Mouse (Mus musculus): ENCODE measurements around the gene Zfp146. TPM values are rescaled to one million over a fixed set of nuclear protein-coding genes. Genes with fewer than 3 reads are reported as not detected.

Gene Zfp146
- total and polyA plus RNA-seq, 2 experiments from 2014 or later: 8.7 to 87.3 TPM

- Histone ChIP-seq H3K9ac (no peak overlapping the region), H3K27me3 (ENCODE audit: insufficient read depth, low read length) (no peaks in the 10 kb centered on the region), H3K9me3 (ENCODE audit: low read length) (peaks cover 37% of the 10 kb centered on the region), H3K36me3 (ENCODE audit: insufficient read depth) (peaks cover 32% of the 10 kb centered on the region), H3K4me1 (ENCODE audit: insufficient read depth) (no peaks in the 10 kb centered on the region), H3K27ac (ENCODE audit: low read depth, low read length) (no peak overlapping the region), H3K4me3 (ENCODE audit: low read depth, low read length) (no peak overlapping the region), H3K4me2 (ENCODE audit: low read depth) (no peak overlapping the region)
- DNase-seq (no peak), ATAC-seq (no peak)
- WGBS: 98% methylated on average over 3 of the region's 3 CpGs
- no peak for TF ChIP-seq CTCF (IDR thresholded peaks at IDR 0.05; ENCODE audit: low read depth)
These were observed 14.0 kb downstream of the Zfp146 start for GRCm38 (mm10) chr7:30155507-30155906.

DNA sequence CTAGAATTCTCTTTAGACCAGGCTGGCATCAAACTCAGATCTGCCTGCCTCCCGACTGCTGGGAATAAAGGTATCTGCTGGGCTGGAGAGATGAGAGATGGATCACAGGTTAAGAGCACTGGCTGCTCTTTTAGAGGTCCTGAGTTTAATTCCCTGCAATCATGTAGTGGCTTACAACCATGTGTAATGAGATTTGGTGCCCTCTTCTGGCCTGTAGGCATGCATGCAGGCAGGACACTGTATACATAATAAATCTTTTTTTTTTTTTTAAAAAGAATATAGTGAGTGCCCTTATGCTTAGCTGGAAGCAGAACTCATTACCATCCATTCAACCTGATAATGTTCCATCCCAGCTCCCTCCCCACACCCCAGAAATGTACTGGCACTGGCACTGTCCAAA, 15.5 kb downstream of the Zfp146 start:
- ATAC-seq (no peak), DNase-seq (no peak)
- no peak overlapping the region for H3K4me2 ChIP-seq (ENCODE audit: low read depth)
- WGBS: 100% methylated on average over 1 of the region's 1 CpGs
- peaks cover 20% of the 10 kb centered on the region for H3K36me3 ChIP-seq (ENCODE audit: insufficient read depth)
- no peaks in the 10 kb centered on the region for H3K27me3 ChIP-seq (ENCODE audit: insufficient read depth, low read length)
- no peak overlapping the region for H3K9ac ChIP-seq
- no peaks in the 10 kb centered on the region for H3K4me1 ChIP-seq (ENCODE audit: insufficient read depth)
- no peak overlapping the region for H3K27ac ChIP-seq (ENCODE audit: low read depth, low read length)
- TF ChIP-seq CTCF (IDR thresholded peaks at IDR 0.05; ENCODE audit: low read depth): no peak
- peaks cover 50% of the 10 kb centered on the region for H3K9me3 ChIP-seq (ENCODE audit: low read length)
- H3K4me3 ChIP-seq (ENCODE audit: low read depth, low read length): no peak overlapping the region

GRCm38 (mm10) chr7:30147011-30147410, 22.5 kb downstream of the Zfp146 start:
- Histone ChIP-seq H3K4me1 (ENCODE audit: insufficient read depth) (no peaks in the 10 kb centered on the region; the same call in 1 of the 2 replicates), H3K9me3 (ENCODE audit: low read length) (peaks cover 23% of the 10 kb centered on the region), H3K4me2 (ENCODE audit: low read depth) (no peak overlapping the region), H3K27me3 (ENCODE audit: insufficient read depth, low read length) (no peaks in the 10 kb centered on the region), H3K9ac (no peak overlapping the region), H3K27ac (ENCODE audit: low read depth, low read length) (no peak overlapping the region), H3K36me3 (ENCODE audit: insufficient read depth) (no peaks in the 10 kb centered on the region; the same call in 1 of the 2 replicates), H3K4me3 (ENCODE audit: low read depth, low read length) (no peak overlapping the region)
- DNase-seq (no peak), ATAC-seq (no peak)
- no peak for TF ChIP-seq CTCF (IDR thresholded peaks at IDR 0.05; ENCODE audit: low read depth)
- WGBS: 95% methylated on average over 5 of the region's 5 CpGs

DNA sequence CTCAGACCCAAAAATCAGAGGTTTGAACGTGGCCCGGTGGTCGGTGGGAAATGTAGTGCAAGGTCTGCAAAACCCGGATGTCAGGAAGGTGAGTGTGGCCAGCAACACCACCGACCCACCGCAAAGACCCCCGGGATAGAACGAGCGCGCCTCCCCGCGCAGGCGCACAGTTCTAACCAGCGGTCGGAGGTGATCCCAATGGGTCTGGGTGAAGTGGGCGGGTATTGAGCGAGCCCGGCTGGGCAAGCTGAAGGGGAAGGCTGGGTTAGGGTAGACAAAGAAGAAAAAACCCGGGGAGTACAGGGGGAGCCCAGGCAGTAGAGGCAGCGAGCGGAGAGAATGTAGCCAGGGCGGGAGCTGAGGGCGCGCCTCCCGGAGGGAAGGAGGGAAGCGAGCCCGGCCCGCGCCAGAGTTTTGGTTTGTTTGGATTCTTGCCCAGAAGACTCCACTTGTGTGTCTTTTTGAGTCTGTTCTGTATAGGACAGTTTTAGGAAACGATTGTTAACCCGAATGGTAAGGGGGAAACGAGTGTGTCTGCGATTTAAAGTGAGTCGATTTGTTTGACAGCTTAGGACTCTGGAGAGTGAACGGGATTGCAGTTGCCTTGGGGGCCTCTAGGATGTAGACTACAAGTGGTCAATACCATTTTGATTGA, 25.9 kb downstream of the Zfp146 start:
- H3K27ac ChIP-seq (ENCODE audit: low read depth, low read length): peak overlapping the region; percentile 70
- peak overlapping the region; percentile 60 for H3K9ac ChIP-seq
- H3K9me3 ChIP-seq (ENCODE audit: low read length): no peaks in the 10 kb centered on the region
- H3K4me1 ChIP-seq (ENCODE audit: insufficient read depth): no peaks in the 10 kb centered on the region; the same call in 1 of the 2 replicates
- peak overlapping the region; percentile 57 for H3K4me2 ChIP-seq (ENCODE audit: low read depth)
- peak; percentile 89 for DNase-seq
- TF ChIP-seq CTCF (IDR thresholded peaks at IDR 0.05; ENCODE audit: low read depth): 0 out of 2 replicates have a peak, but pooled peaks have one; percentile 14
- no peaks in the 10 kb centered on the region for H3K27me3 ChIP-seq (ENCODE audit: insufficient read depth, low read length)
- peak; percentile 96 for ATAC-seq
- H3K36me3 ChIP-seq (ENCODE audit: insufficient read depth): peaks cover 2% of the 10 kb centered on the region; the same call in 1 of the 2 replicates
- 3% methylated on average over 35 of the region's 35 CpGs for WGBS
- H3K4me3 ChIP-seq (ENCODE audit: low read depth, low read length): peak overlapping the region; percentile 57

GRCm38 (mm10) chr7:30143170-30143554, 26.4 kb downstream of the Zfp146 start:
- no peak for DNase-seq
- H3K4me1 ChIP-seq (ENCODE audit: insufficient read depth): no peaks in the 10 kb centered on the region; the same call in 1 of the 2 replicates
- TF ChIP-seq CTCF (IDR thresholded peaks at IDR 0.05; ENCODE audit: low read depth): no peak

DNA sequence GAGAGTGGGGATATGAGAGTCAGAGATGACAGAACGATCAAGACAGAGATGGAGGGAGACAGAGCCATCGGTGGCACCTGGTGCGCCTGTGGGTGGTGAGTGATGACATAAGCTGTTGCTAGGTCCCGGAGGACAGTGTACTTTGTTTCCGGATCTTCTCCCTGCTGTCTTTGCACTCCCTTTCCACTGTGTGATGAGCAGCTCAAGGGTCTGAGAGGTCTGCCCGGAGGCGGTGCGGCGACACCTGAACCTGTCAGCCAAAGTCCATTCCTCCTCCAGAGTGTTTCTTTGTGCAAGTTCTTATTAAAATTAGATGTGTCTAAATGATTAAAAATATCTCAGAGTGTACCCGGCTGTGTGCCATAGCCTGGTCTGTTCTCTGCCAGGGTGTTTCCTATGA, 32.7 kb downstream of the Zfp146 start:
- no peaks in the 10 kb centered on the region for H3K27me3 ChIP-seq (ENCODE audit: insufficient read depth, low read length)
- WGBS: 91% methylated on average over 10 of the region's 10 CpGs
- DNase-seq (no peak), ATAC-seq (no peak)
- no peak overlapping the region for H3K4me2 ChIP-seq (ENCODE audit: low read depth)
- no peak for TF ChIP-seq CTCF (IDR thresholded peaks at IDR 0.05; ENCODE audit: low read depth)
- no peaks in the 10 kb centered on the region for H3K9me3 ChIP-seq (ENCODE audit: low read length)
- no peak overlapping the region for H3K9ac ChIP-seq
- peaks cover 52% of the 10 kb centered on the region for H3K36me3 ChIP-seq (ENCODE audit: insufficient read depth)
- no peak overlapping the region for H3K4me3 ChIP-seq (ENCODE audit: low read depth, low read length)
- no peaks in the 10 kb centered on the region for H3K4me1 ChIP-seq (ENCODE audit: insufficient read depth)
- H3K27ac ChIP-seq (ENCODE audit: low read depth, low read length): no peak overlapping the region

More at GRCm38 (mm10) chr7:30143170-30143554, 26.4 kb downstream of the Zfp146 start:
- Histone ChIP-seq H3K36me3 (ENCODE audit: insufficient read depth) (peaks cover 2% of the 10 kb centered on the region; the same call in 1 of the 2 replicates), H3K27me3 (ENCODE audit: insufficient read depth, low read length) (no peaks in the 10 kb centered on the region), H3K27ac (ENCODE audit: low read depth, low read length) (peak overlapping the region; percentile 70), H3K4me2 (ENCODE audit: low read depth) (peak overlapping the region; percentile 57), H3K4me3 (ENCODE audit: low read depth, low read length) (peak overlapping the region; percentile 57), H3K9me3 (ENCODE audit: low read length) (no peaks in the 10 kb centered on the region), H3K9ac (peak overlapping the region; percentile 60)
- ATAC-seq: peak; percentile 34
- WGBS: 16% methylated on average over 8 of the region's 8 CpGs

DNA sequence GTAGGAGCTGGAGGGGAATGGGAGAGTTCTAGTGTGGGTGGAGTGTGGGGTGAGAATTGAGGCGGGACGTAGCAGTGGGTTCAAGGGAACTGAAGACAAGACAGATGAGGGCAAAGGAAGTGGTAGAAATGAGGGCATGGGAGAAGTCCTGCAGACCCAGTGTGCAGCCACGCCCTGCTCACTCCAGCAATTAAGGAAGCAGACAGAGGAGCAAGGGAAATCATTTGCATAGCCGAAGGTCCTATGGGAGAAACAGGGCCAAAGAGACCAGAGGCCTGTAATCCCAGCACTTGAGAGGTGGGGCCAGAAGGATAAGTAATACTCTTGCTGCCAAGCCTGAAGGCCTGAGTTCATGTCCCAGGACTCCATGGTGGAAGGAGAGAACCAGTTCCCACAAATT, 37.2 kb downstream of the Zfp146 start:
- no peaks in the 10 kb centered on the region for H3K27me3 ChIP-seq (ENCODE audit: insufficient read depth, low read length)
- WGBS: 97% methylated on average over 4 of the region's 4 CpGs
- H3K4me1 ChIP-seq (ENCODE audit: insufficient read depth): no peaks in the 10 kb centered on the region
- no peak overlapping the region for H3K4me2 ChIP-seq (ENCODE audit: low read depth)
- ATAC-seq (no peak), DNase-seq (no peak)
- TF ChIP-seq CTCF (IDR thresholded peaks at IDR 0.05; ENCODE audit: low read depth): no peak
- peaks cover 82% of the 10 kb centered on the region for H3K36me3 ChIP-seq (ENCODE audit: insufficient read depth)
- H3K9ac ChIP-seq: no peak overlapping the region
- H3K4me3 ChIP-seq (ENCODE audit: low read depth, low read length): no peak overlapping the region
- no peaks in the 10 kb centered on the region for H3K9me3 ChIP-seq (ENCODE audit: low read length)
- no peak overlapping the region for H3K27ac ChIP-seq (ENCODE audit: low read depth, low read length)

Measured in forebrain, postnatal 0 days (tissue).